Mouse (Mus musculus) neural tube, embryonic 15.5 days (tissue): ENCODE measurements at regions not wholly inside any gene's neighbourhood (a gene's known extent, or its start where the extent isn't known, plus 50 kb on each side); places are given as distances from the start of the nearest gene placed in this dataset.

Experiments used
- ATAC-seq: fragments of 200-750 bp; cut with Nextera tagmentation; 2 replicates; pipeline ENCODE4 v1.8.0; 2017; ENCODE audit warnings: mild to moderate bottlenecking, moderate TSS enrichment, moderate library complexity; ENCODE audit not compliant: low FRiP score
- H3K27ac ChIP-seq: fragments of 300-500 bp; sonication (generic); replicated peaks from 2 replicates; pipeline ENCODE4 v1.5.1; 2015; ENCODE audit warnings: mild to moderate bottlenecking, inconsistent platforms
- H3K27me3 ChIP-seq: fragments of 300-500 bp; sonication (generic); replicated peaks from 2 replicates; pipeline ENCODE4 v1.6.1; 2015; ENCODE audit warnings: inconsistent platforms
- H3K36me3 ChIP-seq: fragments of 300-500 bp; sonication (generic); 2 replicates; pipeline ENCODE4 v1.6.1; 2015; ENCODE audit warnings: inconsistent platforms
- H3K4me1 ChIP-seq: fragments of 300-500 bp; sonication (generic); 2 replicates; pipeline ENCODE4 v1.6.1; 2015; ENCODE audit warnings: inconsistent platforms
- H3K4me2 ChIP-seq: fragments of 300-500 bp; sonication (generic); 2 replicates; pipeline ENCODE4 v1.6.1; 2015; ENCODE audit warnings: inconsistent platforms, mild to moderate bottlenecking, moderate library complexity
- H3K4me3 ChIP-seq: fragments of 300-500 bp; sonication (generic); replicated peaks from 2 replicates; pipeline ENCODE4 v1.5.1; 2015; ENCODE audit warnings: mild to moderate bottlenecking, inconsistent platforms
- H3K9ac ChIP-seq: fragments of 300-500 bp; sonication (generic); replicated peaks from 2 replicates; pipeline ENCODE4 v1.6.1; 2015; ENCODE audit warnings: mild to moderate bottlenecking, inconsistent platforms
- H3K9me3 ChIP-seq: fragments of 300-500 bp; sonication (generic); replicated peaks from 2 replicates; pipeline ENCODE4 v1.6.1; 2016; ENCODE audit warnings: inconsistent platforms
- WGBS: fragments of 180-500 bp; shearing (Covaris S2); methylation state at CpG from one replicate; pipeline ENCODE4 v1.1.7; 2015; ENCODE audit warnings: mixed read lengths; 5-methylcytosine and 5-hydroxymethylcytosine counted together

DNA sequence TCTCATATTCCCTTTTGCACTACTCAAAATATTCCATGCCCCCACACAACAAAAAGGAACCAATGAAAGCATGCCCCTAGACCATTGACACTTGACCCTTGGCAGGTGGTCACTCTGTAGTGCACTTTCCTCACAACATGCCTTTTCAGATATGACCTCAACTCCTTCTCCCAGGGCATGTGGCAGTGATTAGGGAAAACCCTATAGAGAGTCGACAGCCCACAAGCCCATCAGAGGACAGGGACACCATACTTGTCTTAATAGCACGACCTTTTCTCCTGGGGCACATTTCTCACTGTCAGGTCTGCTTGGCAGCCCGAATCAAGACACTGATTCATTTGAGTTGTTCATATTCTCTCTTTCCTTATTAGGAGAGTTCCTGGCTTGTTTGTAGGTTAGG, 57.3 kb upstream of the Zc3h12c start:
- H3K27ac ChIP-seq = no peak overlapping the region
- no peaks in the 10 kb centered on the region for H3K36me3 ChIP-seq
- H3K4me1 ChIP-seq = peaks cover 8% of the 10 kb centered on the region
- whole genome bisulfite sequencing = 65% methylated on average over 3 of the region's 3 CpGs
- no peaks in the 10 kb centered on the region for H3K9me3 ChIP-seq
- no peaks in the 10 kb centered on the region for H3K27me3 ChIP-seq
- no peak for ATAC-seq
- no peak overlapping the region for H3K4me3 ChIP-seq
- no peak overlapping the region for H3K4me2 ChIP-seq
- H3K9ac ChIP-seq = no peak overlapping the region

DNA sequence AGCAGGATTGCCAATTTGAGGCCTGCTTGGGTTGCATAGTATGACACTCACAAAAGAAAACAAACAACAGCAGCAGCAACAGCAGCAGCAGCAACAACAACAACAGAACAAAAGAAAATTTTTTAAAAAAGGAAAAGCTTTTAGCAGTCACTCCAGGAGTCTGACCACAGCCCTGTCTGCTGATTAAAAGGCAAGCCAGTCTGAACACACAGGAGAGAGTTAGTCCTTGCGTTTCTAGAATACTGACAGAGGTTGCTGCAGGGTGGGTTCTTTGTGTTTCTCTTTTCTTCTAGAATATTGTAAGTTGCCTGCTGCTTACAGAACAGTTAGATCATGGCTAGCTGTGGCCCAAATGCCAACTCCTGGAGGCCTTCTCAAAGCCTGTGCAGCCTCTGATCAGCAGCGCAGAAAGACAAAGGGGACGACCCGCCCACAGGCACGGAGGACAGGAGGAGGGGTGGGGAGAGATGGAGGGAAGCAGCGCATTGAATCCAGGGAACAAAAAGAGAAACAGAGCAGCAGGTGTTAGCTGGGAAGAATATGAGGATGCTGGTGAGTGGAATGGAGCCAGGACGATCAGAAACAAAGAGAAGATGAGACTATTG, 55.2 kb upstream of the Zc3h12c start:
- WGBS = 10% methylated on average over 7 of the region's 7 CpGs
- peak; percentile 59; the same call in 1 of the 2 replicates for ATAC-seq

More for the DNA sequence above, 55.2 kb upstream of the Zc3h12c start:
- no peak overlapping the region for H3K4me3 ChIP-seq
- no peaks in the 10 kb centered on the region for H3K36me3 ChIP-seq
- H3K4me1 ChIP-seq = peaks cover 8% of the 10 kb centered on the region
- no peaks in the 10 kb centered on the region for H3K27me3 ChIP-seq
- 0 out of 2 replicates have a peak overlapping the region, but pooled peaks have one; percentile 20 for H3K9ac ChIP-seq
- H3K27ac ChIP-seq = peak overlapping the region; percentile 72
- H3K9me3 ChIP-seq = no peaks in the 10 kb centered on the region
- H3K4me2 ChIP-seq = peak overlapping the region; percentile 34
